Comparison of ENCODE assay signal across 8 mouse cellular contexts in genomic region chr11:98960313-98960906, GRCm38 (mm10). TPM values are rescaled to one million over a fixed set of nuclear protein-coding genes. Genes with fewer than 3 reads are reported as not detected.
DNase-seq lines count a peak whose midpoint lies in the region; ATAC-seq and TF ChIP-seq lines count a peak whose summit lies in the region.

No protein-coding gene starts in this region.

- peak overlapping the region; percentile 98 for H3K4me2 ChIP-seq in intestine, embryonic 15.5 days (replicated peaks)
- peak overlapping the region; percentile 99 for H3K4me2 ChIP-seq in liver, postnatal 0 days (ENCODE audit: low read depth, low read length)
- peak overlapping the region; percentile 99 for H3K4me2 ChIP-seq in neural tube, embryonic 15.5 days

- no peak for TF ChIP-seq EP300 in liver, postnatal 0 days (IDR thresholded peaks at IDR 0.05; ENCODE audit: low read depth)

- TF ChIP-seq CTCF in bone marrow, adult 2 months (IDR thresholded peaks at IDR 0.05; ENCODE audit: control insufficient read depth, insufficient read depth, low read length): no peak
- TF ChIP-seq CTCF in liver, postnatal 0 days (IDR thresholded peaks at IDR 0.05; ENCODE audit: low read depth): no peak

- no peak for ATAC-seq in cerebellum, adult (ENCODE audit: insufficient number of reproducible peaks, low FRiP score, low TSS enrichment)
- peak; percentile 53 for ATAC-seq in intestine, embryonic 15.5 days
- ATAC-seq in liver, postnatal 0 days: peak; percentile 22
- peak; percentile 36; the same call in 1 of the 2 replicates for ATAC-seq in neural tube, embryonic 15.5 days (ENCODE audit: low FRiP score)

- H3K9ac ChIP-seq in intestine, embryonic 15.5 days: peak overlapping the region; percentile 75
- H3K9ac ChIP-seq in liver, postnatal 0 days (replicated peaks): peak overlapping the region; percentile 71
- H3K9ac ChIP-seq in neural tube, embryonic 15.5 days (replicated peaks): peak overlapping the region; percentile 71

- under 1% methylated on average over 53 of the region's 53 CpGs for WGBS in bone marrow, adult 2 months
- under 1% methylated on average over 53 of the region's 53 CpGs for WGBS in intestine, embryonic 15.5 days
- WGBS in liver, postnatal 0 days (ENCODE audit: insufficient replicate concordance): 0% methylated on average over 49 of the region's 53 CpGs
- under 1% methylated on average over 53 of the region's 53 CpGs for WGBS in neural tube, embryonic 15.5 days

- H3K4me1 ChIP-seq in bone marrow, adult 2 months (ENCODE audit: control insufficient read depth, insufficient read depth, low read length): peaks cover 5% of the 10 kb centered on the region
- H3K4me1 ChIP-seq in intestine, embryonic 15.5 days (replicated peaks): peaks cover 54% of the 10 kb centered on the region
- peaks cover 72% of the 10 kb centered on the region for H3K4me1 ChIP-seq in liver, postnatal 0 days (ENCODE audit: insufficient read depth)
- H3K4me1 ChIP-seq in neural tube, embryonic 15.5 days: peaks cover 71% of the 10 kb centered on the region

- peak overlapping the region; percentile 84 for H3K27ac ChIP-seq in bone marrow, adult 2 months (ENCODE audit: control insufficient read depth, insufficient read depth, low read depth, low read length, poor library complexity)
- H3K27ac ChIP-seq in intestine, embryonic 15.5 days: peak overlapping the region; percentile 94
- peak overlapping the region; percentile 86 for H3K27ac ChIP-seq in liver, postnatal 0 days (ENCODE audit: low read depth)
- H3K27ac ChIP-seq in neural tube, embryonic 15.5 days (replicated peaks): peak overlapping the region; percentile 86

- H3K36me3 ChIP-seq in intestine, embryonic 15.5 days: no peaks in the 10 kb centered on the region
- no peaks in the 10 kb centered on the region for H3K36me3 ChIP-seq in liver, postnatal 0 days (replicated peaks; ENCODE audit: insufficient read depth, low read length)
- H3K36me3 ChIP-seq in neural tube, embryonic 15.5 days: no peaks in the 10 kb centered on the region

- TF ChIP-seq POLR2A in bone marrow, adult 2 months (IDR thresholded peaks at IDR 0.05; ENCODE audit: borderline replicate concordance, control insufficient read depth, low read depth, low read length): no peak

- no peaks in the 10 kb centered on the region for H3K27me3 ChIP-seq in intestine, embryonic 15.5 days (replicated peaks)
- peaks cover 34% of the 10 kb centered on the region for H3K27me3 ChIP-seq in liver, postnatal 0 days (ENCODE audit: insufficient read depth, low read length)
- H3K27me3 ChIP-seq in neural tube, embryonic 15.5 days (replicated peaks): no peaks in the 10 kb centered on the region

- peak; percentile 39 for DNase-seq in cerebellum, adult 11 months
- DNase-seq in gastrocnemius, postnatal 4 days (ENCODE audit: low spot score in 2 of 2): peak; percentile 76 to 84
- DNase-seq in liver, postnatal 0 days: peak; percentile 76
- no peak for DNase-seq in frontal cortex, postnatal 25 days (ENCODE audit: low spot score in 2 of 2)

- H3K9me3 ChIP-seq in intestine, embryonic 15.5 days: no peaks in the 10 kb centered on the region
- H3K9me3 ChIP-seq in liver, postnatal 0 days (ENCODE audit: low read length): no peaks in the 10 kb centered on the region
- H3K9me3 ChIP-seq in neural tube, embryonic 15.5 days (replicated peaks): no peaks in the 10 kb centered on the region

- peak overlapping the region; percentile 72 for H3K4me3 ChIP-seq in bone marrow, adult 2 months (replicated peaks; ENCODE audit: control insufficient read depth, low read depth, low read length)
- H3K4me3 ChIP-seq in intestine, embryonic 15.5 days (replicated peaks): peak overlapping the region; percentile 78
- peak overlapping the region; percentile 64 for H3K4me3 ChIP-seq in liver, postnatal 0 days (ENCODE audit: low read depth, low read length)
- peak overlapping the region; percentile 64 for H3K4me3 ChIP-seq in neural tube, embryonic 15.5 days (replicated peaks)

RNA-seq across cellular contexts. Expression of gene Gjd3, which starts 22.4 kb away (rescaled TPM):
- not detected in 2 replicates for polyA plus RNA-seq in bone marrow, adult 2 months (2011; ENCODE audit: insufficient read depth, insufficient read length, low replicate concordance, missing spikeins)
- under 1 TPM in 1 of 2 experiments, not detected in 1; 0.69 TPM for total RNA-seq in gastrocnemius, postnatal 4 days (2021)
- polyA plus RNA-seq in intestine, embryonic 15.5 days (2015; fragmentation: Nextera tagmentation; extraction: Ambion mirVana): 0.20 and 0.35 TPM in 2 replicates
- not detected in 2 replicates for polyA plus RNA-seq in liver, postnatal 0 days (2015; fragmentation: Nextera tagmentation; extraction: Ambion mirVana)
- polyA plus RNA-seq in neural tube, embryonic 15.5 days (2015; fragmentation: Nextera tagmentation; extraction: Ambion mirVana): 2.2 and 3.0 TPM in 2 replicates

RNA-seq across cellular contexts. Expression of gene Rara, which starts 32.8 kb away (rescaled TPM):
- polyA plus RNA-seq in bone marrow, adult 2 months (2011; ENCODE audit: insufficient read depth, insufficient read length, low replicate concordance, missing spikeins): 8.9 and 17.2 TPM in 2 replicates
- 10 to 100 TPM; 44.6 to 45.9 TPM for total RNA-seq in gastrocnemius, postnatal 4 days (2021)
- 30.7 and 31.5 TPM in 2 replicates for polyA plus RNA-seq in intestine, embryonic 15.5 days (2015; fragmentation: Nextera tagmentation; extraction: Ambion mirVana)
- 5.4 and 5.6 TPM in 2 replicates for polyA plus RNA-seq in liver, postnatal 0 days (2015; fragmentation: Nextera tagmentation; extraction: Ambion mirVana)
- 17.3 and 19.9 TPM in 2 replicates for polyA plus RNA-seq in neural tube, embryonic 15.5 days (2015; fragmentation: Nextera tagmentation; extraction: Ambion mirVana)

RNA-seq across cellular contexts. Expression of gene Cdc6, which starts 52.8 kb away (rescaled TPM):
- 50.4 and 53.9 TPM in 2 replicates for polyA plus RNA-seq in bone marrow, adult 2 months (2011; ENCODE audit: insufficient read depth, insufficient read length, low replicate concordance, missing spikeins)
- total RNA-seq in gastrocnemius, postnatal 4 days (2021): 1 to 10 TPM; 6.8 to 7.5 TPM
- polyA plus RNA-seq in intestine, embryonic 15.5 days (2015; fragmentation: Nextera tagmentation; extraction: Ambion mirVana): 24.0 and 26.7 TPM in 2 replicates
- 19.1 and 22.3 TPM in 2 replicates for polyA plus RNA-seq in liver, postnatal 0 days (2015; fragmentation: Nextera tagmentation; extraction: Ambion mirVana)
- polyA plus RNA-seq in neural tube, embryonic 15.5 days (2015; fragmentation: Nextera tagmentation; extraction: Ambion mirVana): 3.8 and 12.0 TPM in 2 replicates

Comparison
In these comparisons a context has a peak if more than half of its experiments do, and no peak if none do; other contexts are left out.
1. DNase-seq: peak in cerebellum, adult 11 months (single experiment), gastrocnemius, postnatal 4 days (2 of 2) and liver, postnatal 0 days (single experiment); none in frontal cortex, postnatal 25 days (0 of 2).
2. Peak in every context shown above with its lines, with median percentiles within 50 percentile points of each other: H3K27ac ChIP-seq, H3K4me3 ChIP-seq, H3K4me2 ChIP-seq and H3K9ac ChIP-seq.